Mouse (Mus musculus) liver, embryonic 13.5 days (tissue): ENCODE data around the gene Soga1. TPM values are rescaled to one million over a fixed set of nuclear protein-coding genes. Genes with fewer than 3 reads are reported as not detected.
A peak's percentile ranks its signal among the peaks of the same experiment; 100 is the strongest.

ENCODE experiments used
- ATAC-seq: fragments of 200-750 bp; cut with Nextera tagmentation; 2 replicates; pipeline ENCODE4 v1.8.0; 2017; ENCODE audit warnings: low read depth, mild to moderate bottlenecking, moderate number of reproducible peaks, moderate library complexity
- DNase-seq: peaks from one replicate; pipeline ENCODE4 v3.0.0; 2022
- H3K27ac ChIP-seq: fragments of 300-500 bp; sonication (generic); 2 replicates; pipeline ENCODE4 v1.5.1; 2015; ENCODE audit warnings: moderate library complexity, mild to moderate bottlenecking, inconsistent platforms
- H3K27me3 ChIP-seq: fragments of 300-500 bp; sonication (generic); 2 replicates; pipeline ENCODE4 v1.6.1; 2015; ENCODE audit warnings: mild to moderate bottlenecking, inconsistent platforms
- H3K36me3 ChIP-seq: fragments of 300-500 bp; sonication (generic); 2 replicates; pipeline ENCODE4 v1.6.1; 2015; ENCODE audit warnings: mild to moderate bottlenecking, inconsistent platforms
- H3K4me1 ChIP-seq: fragments of 300-500 bp; sonication (generic); replicated peaks from 2 replicates; pipeline ENCODE4 v1.6.1; 2015; ENCODE audit warnings: inconsistent platforms
- H3K4me2 ChIP-seq: fragments of 300-500 bp; sonication (generic); 2 replicates; pipeline ENCODE4 v1.6.1; 2015; ENCODE audit warnings: inconsistent platforms, mild to moderate bottlenecking, moderate library complexity
- H3K4me3 ChIP-seq: fragments of 300-500 bp; sonication (generic); replicated peaks from 2 replicates; pipeline ENCODE4 v1.5.1; 2015; ENCODE audit warnings: mild to moderate bottlenecking, inconsistent platforms
- H3K9ac ChIP-seq: fragments of 300-500 bp; sonication (generic); 2 replicates; pipeline ENCODE4 v1.6.1; 2015; ENCODE audit warnings: mild to moderate bottlenecking, inconsistent platforms
- H3K9me3 ChIP-seq: fragments of 300-500 bp; sonication (generic); replicated peaks from 2 replicates; pipeline ENCODE4 v1.6.1; 2016; ENCODE audit warnings: inconsistent platforms
- WGBS: fragments of 180-500 bp; shearing (Covaris S2); methylation state at CpG from one replicate; pipeline ENCODE4 v1.1.7; 2015; ENCODE audit not compliant: insufficient replicate concordance; 5-methylcytosine and 5-hydroxymethylcytosine counted together
- polyA plus RNA-seq: library from polyadenylated mRNA; unstranded; fragments of >200 nt; fragmentation: Nextera tagmentation; extraction: Ambion mirVana; gene quantifications from 2 replicates; pipeline ENCODE4 v1.2.1, GENCODE M21; 2015

Gene Soga1
- polyA plus RNA-seq, 1 experiment from 2014 or later: 1.8 TPM

GRCm38 (mm10) chr2:157100319-157100605 lies 21.2 kb upstream of the Soga1 start:
- DNase-seq (no peak), ATAC-seq (no peak)
- H3K4me2 ChIP-seq: no peak overlapping the region
- H3K27ac ChIP-seq: no peak overlapping the region
- H3K9me3 ChIP-seq: no peaks in the 10 kb centered on the region
- H3K4me1 ChIP-seq: no peaks in the 10 kb centered on the region
- H3K36me3 ChIP-seq: peaks cover 58% of the 10 kb centered on the region
- H3K9ac ChIP-seq: no peak overlapping the region
- no peak overlapping the region for H3K4me3 ChIP-seq
- no peaks in the 10 kb centered on the region for H3K27me3 ChIP-seq
- WGBS: 85% methylated on average over 12 of the region's 12 CpGs

- H3K4me3 ChIP-seq: no peak overlapping the region
- H3K27ac ChIP-seq: no peak overlapping the region
- H3K36me3 ChIP-seq: peaks cover 54% of the 10 kb centered on the region
- no peak overlapping the region for H3K4me2 ChIP-seq
- no peak overlapping the region for H3K9ac ChIP-seq
- H3K4me1 ChIP-seq: no peaks in the 10 kb centered on the region
- no peaks in the 10 kb centered on the region for H3K27me3 ChIP-seq
- ATAC-seq (no peak), DNase-seq (no peak)
- no peaks in the 10 kb centered on the region for H3K9me3 ChIP-seq
- WGBS: 78% methylated on average over 12 of the region's 12 CpGs
Measured at GRCm38 (mm10) chr2:157099532-157100318, 20.7 kb upstream of the Soga1 start.

GRCm38 (mm10) chr2:157095005-157095755 lies 16.1 kb upstream of the Soga1 start:
- no peaks in the 10 kb centered on the region for H3K9me3 ChIP-seq
- no peaks in the 10 kb centered on the region for H3K4me1 ChIP-seq
- no peak overlapping the region for H3K27ac ChIP-seq
- WGBS: 54% methylated on average over 9 of the region's 9 CpGs
- ATAC-seq (peak; percentile 34; the same call in 1 of the 2 replicates), DNase-seq (no peak)
- no peak overlapping the region for H3K9ac ChIP-seq
- H3K4me2 ChIP-seq: no peak overlapping the region
- 0 out of 2 replicates have a peak, but pooled peaks cover 3% of the 10 kb centered on the region for H3K27me3 ChIP-seq
- H3K4me3 ChIP-seq: no peak overlapping the region
- peaks cover 19% of the 10 kb centered on the region for H3K36me3 ChIP-seq

- Histone ChIP-seq H3K4me3 (no peak overlapping the region), H3K4me1 (no peaks in the 10 kb centered on the region), H3K4me2 (no peak overlapping the region), H3K27me3 (0 out of 2 replicates have a peak, but pooled peaks cover 3% of the 10 kb centered on the region), H3K27ac (no peak overlapping the region), H3K9me3 (no peaks in the 10 kb centered on the region), H3K9ac (no peak overlapping the region), H3K36me3 (no peaks in the 10 kb centered on the region)
- 66% methylated on average over 8 of the region's 8 CpGs for WGBS
- no peak for DNase-seq
- no peak for ATAC-seq
Measured at GRCm38 (mm10) chr2:157092024-157092423, 13.0 kb upstream of the Soga1 start.

- peaks cover 10% of the 10 kb centered on the region for H3K27me3 ChIP-seq
- H3K4me3 ChIP-seq: no peak overlapping the region
- no peaks in the 10 kb centered on the region for H3K36me3 ChIP-seq
- WGBS: 67% methylated on average over 14 of the region's 14 CpGs
- ATAC-seq: 0 out of 2 replicates have a peak, but pooled peaks have one; percentile 40
- no peaks in the 10 kb centered on the region for H3K4me1 ChIP-seq
- H3K9me3 ChIP-seq: no peaks in the 10 kb centered on the region
- H3K4me2 ChIP-seq: no peak overlapping the region
- no peak overlapping the region for H3K9ac ChIP-seq
- H3K27ac ChIP-seq: peak overlapping the region; percentile 21; the same call in 1 of the 2 replicates
- no peak for DNase-seq
Measured at GRCm38 (mm10) chr2:157087536-157088317, 8.7 kb upstream of the Soga1 start.

- H3K4me2 ChIP-seq: no peak within 1 kb of the TSS
- WGBS: 71% methylated on average over 8 of the region's 8 CpGs
- H3K36me3 ChIP-seq: no peaks in the 10 kb centered on the region
- no peaks in the 10 kb centered on the region for H3K9me3 ChIP-seq
- no peak for DNase-seq
- no peak within 1 kb of the TSS for H3K9ac ChIP-seq
- H3K27me3 ChIP-seq: peaks cover 18% of the 10 kb centered on the region
- H3K27ac ChIP-seq: peak within 1 kb of the TSS; percentile 21; the same call in 1 of the 2 replicates
- H3K4me3 ChIP-seq: no peak within 1 kb of the TSS
- H3K4me1 ChIP-seq: no peaks in the 10 kb centered on the region
- ATAC-seq: no peak
Measured at GRCm38 (mm10) chr2:157086796-157087195, 7.7 kb upstream of the Soga1 start, which contains the start of gene Tldc2. TSS of gene Tldc2 (plus strand) at chr2:157087055.

GRCm38 (mm10) chr2:157084831-157085585 lies 6.0 kb upstream of the Soga1 start:
- no peak overlapping the region for H3K4me3 ChIP-seq
- 66% methylated on average over 7 of the region's 7 CpGs for WGBS
- no peak for ATAC-seq
- DNase-seq: no peak
- H3K4me2 ChIP-seq: no peak overlapping the region
- no peaks in the 10 kb centered on the region for H3K4me1 ChIP-seq
- no peaks in the 10 kb centered on the region for H3K9me3 ChIP-seq
- H3K36me3 ChIP-seq: no peaks in the 10 kb centered on the region
- H3K9ac ChIP-seq: no peak overlapping the region
- no peak overlapping the region for H3K27ac ChIP-seq
- peaks cover 33% of the 10 kb centered on the region for H3K27me3 ChIP-seq

- Histone ChIP-seq H3K9ac (no peak overlapping the region), H3K9me3 (no peaks in the 10 kb centered on the region), H3K4me2 (no peak overlapping the region), H3K4me3 (no peak overlapping the region), H3K4me1 (peaks cover 9% of the 10 kb centered on the region), H3K27ac (no peak overlapping the region), H3K27me3 (peaks cover 64% of the 10 kb centered on the region), H3K36me3 (no peaks in the 10 kb centered on the region)
- ATAC-seq: no peak
- DNase-seq: no peak
- 14% methylated on average over 7 of the region's 7 CpGs for WGBS
Measured at GRCm38 (mm10) chr2:157081960-157082359, 2.9 kb upstream of the Soga1 start.

GRCm38 (mm10) chr2:157081331-157081730 lies 2.3 kb upstream of the Soga1 start:
- Histone ChIP-seq H3K9ac (no peak overlapping the region), H3K4me3 (no peak overlapping the region), H3K27me3 (peaks cover 70% of the 10 kb centered on the region), H3K4me1 (peaks cover 15% of the 10 kb centered on the region), H3K9me3 (no peaks in the 10 kb centered on the region), H3K36me3 (no peaks in the 10 kb centered on the region), H3K4me2 (no peak overlapping the region), H3K27ac (no peak overlapping the region)
- WGBS: 77% methylated on average over 8 of the region's 8 CpGs
- DNase-seq (no peak), ATAC-seq (no peak)

- Histone ChIP-seq H3K27me3 (peaks cover 76% of the 10 kb centered on the region), H3K27ac (peak overlapping the region; percentile 61; the same call in 1 of the 2 replicates), H3K9ac (0 out of 2 replicates have a peak overlapping the region, but pooled peaks have one; percentile 33)
Measured at GRCm38 (mm10) chr2:157079701-157080180, 687 bp upstream of the Soga1 start.

More at GRCm38 (mm10) chr2:157079701-157080180, 687 bp upstream of the Soga1 start:
- H3K4me3 ChIP-seq: peak overlapping the region; percentile 65
- no peaks in the 10 kb centered on the region for H3K9me3 ChIP-seq
- no peak for DNase-seq
- ATAC-seq: no peak
- H3K4me2 ChIP-seq: peak overlapping the region; percentile 70
- H3K4me1 ChIP-seq: peaks cover 28% of the 10 kb centered on the region
- 13% methylated on average over 16 of the region's 16 CpGs for WGBS
- no peaks in the 10 kb centered on the region for H3K36me3 ChIP-seq
